Mouse (Mus musculus) hindbrain, postnatal 0 days (tissue): ENCODE data around the gene Mcm5. TPM values are rescaled to one million over a fixed set of nuclear protein-coding genes. Genes with fewer than 3 reads are reported as not detected.

ENCODE experiments used
- ATAC-seq: fragments of 200-750 bp; cut with Nextera tagmentation; 2 replicates; pipeline ENCODE4 v1.8.0; 2017; ENCODE audit warnings: mild to moderate bottlenecking, moderate TSS enrichment, moderate library complexity
- DNase-seq: peaks from one replicate; pipeline ENCODE4 v3.0.0-alpha.2; 2015; ENCODE audit warnings: low spot score
- H3K27ac ChIP-seq: fragments of 300-500 bp; sonication (generic); 2 replicates; pipeline ENCODE4 v1.5.1; 2014; ENCODE audit warnings: mild to moderate bottlenecking
- H3K27me3 ChIP-seq: fragments of 300-500 bp; sonication (generic); 2 replicates; pipeline ENCODE4 v1.6.1; 2014; ENCODE audit warnings: low read length, mixed read lengths; ENCODE audit not compliant: insufficient read depth
- H3K36me3 ChIP-seq: fragments of 300-500 bp; sonication (generic); 2 replicates; pipeline ENCODE4 v1.6.1; 2014; ENCODE audit warnings: low read length, mixed read lengths; ENCODE audit not compliant: insufficient read depth
- H3K4me1 ChIP-seq: fragments of 300-500 bp; sonication (generic); 2 replicates; pipeline ENCODE4 v1.6.1; 2014; ENCODE audit warnings: antibody characterized with exemption, low read length, mixed read lengths; ENCODE audit not compliant: insufficient read depth
- H3K4me2 ChIP-seq: fragments of 300-500 bp; sonication (generic); 2 replicates; pipeline ENCODE4 v1.6.1; 2014; ENCODE audit warnings: low read depth, mild to moderate bottlenecking, low read length, moderate library complexity, mixed read lengths
- H3K4me3 ChIP-seq: fragments of 300-500 bp; sonication (generic); 2 replicates; pipeline ENCODE4 v1.5.1; 2014; ENCODE audit warnings: low read length
- H3K9ac ChIP-seq: fragments of 300-500 bp; sonication (generic); replicated peaks from 2 replicates; pipeline ENCODE4 v1.6.1; 2014; ENCODE audit warnings: mild to moderate bottlenecking, low read length, moderate library complexity, mixed read lengths
- H3K9me3 ChIP-seq: fragments of 300-500 bp; sonication (generic); 2 replicates; pipeline ENCODE4 v1.6.1; 2016; ENCODE audit warnings: low read length, mixed read lengths
- CTCF ChIP-seq: IDR thresholded peaks from 2 replicates; pipeline ENCODE4 v1.5.1; 2016; ENCODE audit warnings: antibody characterized with exemption, control low read depth, low read depth
- WGBS: fragments of 180-500 bp; shearing (Covaris S2); extraction: QIAGEN DNeasy Blood & Tissue Kit; methylation state at CpG from one replicate; pipeline ENCODE4 v1.1.7; 2014; 5-methylcytosine and 5-hydroxymethylcytosine counted together
- polyA plus RNA-seq: library from polyadenylated mRNA; unstranded; fragments of >200 nt; fragmentation: Nextera tagmentation; extraction: Ambion mirVana; gene quantifications from 2 replicates; pipeline ENCODE4 v1.2.1, GENCODE M21; 2015
- total RNA-seq: library from RNA; depleted of rRNA; stranded (reverse); fragments of >200 nt; gene quantifications from 2 replicates; pipeline ENCODE4 v1.2.3, GENCODE M21; 2014; rRNA removed

Gene Mcm5
- total and polyA plus RNA-seq, 2 experiments from 2014 or later = 27.7 to 43.0 TPM

GRCm38 (mm10) chr8:75157471-75158230 lies 48.3 kb downstream of the Mcm5 start:
- WGBS = 25% methylated on average over 7 of the region's 7 CpGs
- Histone ChIP-seq H3K36me3 (no peaks in the 10 kb centered on the region), H3K4me1 (no peaks in the 10 kb centered on the region), H3K9ac (no peak overlapping the region), H3K4me3 (no peak overlapping the region), H3K27ac (no peak overlapping the region), H3K4me2 (no peak overlapping the region), H3K9me3 (no peaks in the 10 kb centered on the region), H3K27me3 (no peaks in the 10 kb centered on the region)
- TF ChIP-seq CTCF = no peak
- no peak for DNase-seq
- no peak for ATAC-seq

- Histone ChIP-seq H3K4me3 (no peak overlapping the region), H3K9me3 (no peaks in the 10 kb centered on the region), H3K27me3 (no peaks in the 10 kb centered on the region), H3K36me3 (no peaks in the 10 kb centered on the region), H3K4me1 (no peaks in the 10 kb centered on the region), H3K4me2 (no peak overlapping the region), H3K9ac (no peak overlapping the region), H3K27ac (no peak overlapping the region)
- ATAC-seq = peak; percentile 62
- WGBS = 40% methylated on average over 5 of the region's 5 CpGs
- DNase-seq = peak; percentile 68
- no peak for TF ChIP-seq CTCF
Measured at GRCm38 (mm10) chr8:75169363-75169762, 60.0 kb downstream of the Mcm5 start.

GRCm38 (mm10) chr8:75172009-75172685 lies 62.8 kb downstream of the Mcm5 start:
- no peaks in the 10 kb centered on the region for H3K9me3 ChIP-seq
- DNase-seq (no peak), ATAC-seq (no peak)
- TF ChIP-seq CTCF = no peak
- H3K4me2 ChIP-seq = no peak overlapping the region
- no peaks in the 10 kb centered on the region for H3K36me3 ChIP-seq
- H3K4me1 ChIP-seq = no peaks in the 10 kb centered on the region
- no peaks in the 10 kb centered on the region for H3K27me3 ChIP-seq
- 78% methylated on average over 6 of the region's 6 CpGs for WGBS
- H3K27ac ChIP-seq = no peak overlapping the region
- H3K4me3 ChIP-seq = no peak overlapping the region
- no peak overlapping the region for H3K9ac ChIP-seq

Other genes starting within 250 kb of the Mcm5 start
- not detected in 2 replicates for gene Isx, start 236.4 kb upstream of the Mcm5 start, total RNA-seq
- not detected in 2 replicates for gene Isx, start 236.4 kb upstream of the Mcm5 start, polyA plus RNA-seq
- gene Hmgxb4, start 116.2 kb upstream of the Mcm5 start, total RNA-seq = 29.7 and 66.9 TPM in 2 replicates
- 24.7 and 30.0 TPM in 2 replicates for gene Hmgxb4, start 116.2 kb upstream of the Mcm5 start, polyA plus RNA-seq
- 45.9 and 55.0 TPM in 2 replicates for gene Tom1, start 75.9 kb upstream of the Mcm5 start, total RNA-seq
- gene Tom1, start 75.9 kb upstream of the Mcm5 start, polyA plus RNA-seq = 48.2 and 49.2 TPM in 2 replicates
- gene Hmox1, start 15.9 kb upstream of the Mcm5 start, total RNA-seq = 12.1 and 14.6 TPM in 2 replicates
- 16.2 and 21.3 TPM in 2 replicates for gene Hmox1, start 15.9 kb upstream of the Mcm5 start, polyA plus RNA-seq
- gene Rasd2, start 104.4 kb downstream of the Mcm5 start, total RNA-seq = 7.2 and 9.5 TPM in 2 replicates
- gene Rasd2, start 104.4 kb downstream of the Mcm5 start, polyA plus RNA-seq = 3.6 TPM in 2 replicates